Mouse (Mus musculus) granulocyte monocyte progenitor cell, adult 5-6 weeks (primary cell): ENCODE results near the gene Pbxip1. TPM values are rescaled to one million over a fixed set of nuclear protein-coding genes. Genes with fewer than 3 reads are reported as not detected.

ENCODE experiments used
- ATAC-seq: replicated peaks from 2 replicates; pipeline ENCODE4 v1.8.0; 2016; ENCODE audit warnings: mild to moderate bottlenecking, moderate TSS enrichment, inconsistent platforms; ENCODE audit not compliant: poor library complexity, severe bottlenecking
- total RNA-seq, 2 experiments: library from RNA; stranded (forward) in 1 of 2; stranded (reverse) in 1 of 2; fragments of 200-712, 200-1000 nt in 1 of 2; fragments of >200 nt in 1 of 2; fragmentation: Nextera tagmentation in 1 of 2; gene quantifications; 2 replicates each; pipeline ENCODE4 v1.2.3; 2014 to 2017

Pbxip1 gene
- total RNA-seq (2014; fragmentation: Nextera tagmentation) (9.7 TPM in 2 replicates), total RNA-seq (2017) (7.8 and 12.2 TPM in 2 replicates)

- ATAC-seq: peak; percentile 63
Observed at GRCm38 (mm10) chr3:89436176-89437113, at the start of gene Pbxip1. Gene Pbxip1 (plus strand): TSS chr3:89436706.

GRCm38 (mm10) chr3:89387632-89388031 lies 48.9 kb upstream of the Pbxip1 start:
- ATAC-seq: peak; percentile 61

GRCm38 (mm10) chr3:89388134-89388881 lies 48.2 kb upstream of the Pbxip1 start:
- 0 out of 2 replicates have a peak, but pooled peaks have one; percentile 5 for ATAC-seq

GRCm38 (mm10) chr3:89388901-89389740 lies 47.4 kb upstream of the Pbxip1 start:
- ATAC-seq: peak; percentile 13

GRCm38 (mm10) chr3:89390111-89390515 lies 46.4 kb upstream of the Pbxip1 start:
- ATAC-seq: no peak

- no peak for ATAC-seq
Observed at GRCm38 (mm10) chr3:89390699-89391662, 45.5 kb upstream of the Pbxip1 start.

GRCm38 (mm10) chr3:89391663-89392511 lies 44.6 kb upstream of the Pbxip1 start:
- ATAC-seq: no peak

GRCm38 (mm10) chr3:89392871-89393311 lies 43.6 kb upstream of the Pbxip1 start:
- ATAC-seq: no peak

GRCm38 (mm10) chr3:89393605-89394004 lies 42.9 kb upstream of the Pbxip1 start:
- ATAC-seq: peak; percentile 77

- peak; percentile 33 for ATAC-seq
Observed at GRCm38 (mm10) chr3:89394006-89394893, 42.3 kb upstream of the Pbxip1 start, which contains the start of gene Zbtb7b. Gene Zbtb7b (minus strand): TSS chr3:89394776.

- peak; percentile 33 for ATAC-seq
Observed at GRCm38 (mm10) chr3:89394894-89395256, 41.6 kb upstream of the Pbxip1 start.

GRCm38 (mm10) chr3:89395419-89395805 lies 41.1 kb upstream of the Pbxip1 start:
- no peak for ATAC-seq

- ATAC-seq: no peak
Observed at GRCm38 (mm10) chr3:89395806-89396653, 40.5 kb upstream of the Pbxip1 start.

GRCm38 (mm10) chr3:89396654-89397005 lies 39.9 kb upstream of the Pbxip1 start:
- no peak for ATAC-seq

- ATAC-seq: no peak
Observed at GRCm38 (mm10) chr3:89401329-89401728, 35.2 kb upstream of the Pbxip1 start.

- no peak for ATAC-seq
Observed at GRCm38 (mm10) chr3:89402693-89403092, 33.8 kb upstream of the Pbxip1 start, which contains the start of gene Lenep. Gene Lenep (minus strand): TSS chr3:89402793.
